Mouse (Mus musculus) heart, postnatal 10 days (tissue): ENCODE measurements at regions not wholly inside any gene's neighbourhood (a gene's known extent, or its start where the extent isn't known, plus 50 kb on each side); places are given as distances from the start of the nearest gene placed in this dataset.

Experiments
- DNase-seq, 2 experiments: peaks; one replicate each; pipeline ENCODE4 v3.0.0; 2021
- intact Hi-C: fragments of 180-260 bp; cut with DNase I; formaldehyde crosslinking; loops from one replicate; pipeline ENCODE4 v1.15.1; 2025

GRCm38 (mm10) chr5:91307031-91307430 is 95.8 kb downstream of the Btc start:
- intact Hi-C loops = loop anchor here (5.0 kb wide), 2 partner anchors 170 to 645 kb away; partner anchors contain the start of gene Areg
- DNase-seq = no peak
